Mouse (Mus musculus): Measurements from ENCODE around the gene Ier5. TPM values are rescaled to one million over a fixed set of nuclear protein-coding genes. Genes with fewer than 3 reads are reported as not detected.

Ier5 gene
- polyA plus RNA-seq, 1 experiment from 2014 or later, result 12.2 TPM

DNA sequence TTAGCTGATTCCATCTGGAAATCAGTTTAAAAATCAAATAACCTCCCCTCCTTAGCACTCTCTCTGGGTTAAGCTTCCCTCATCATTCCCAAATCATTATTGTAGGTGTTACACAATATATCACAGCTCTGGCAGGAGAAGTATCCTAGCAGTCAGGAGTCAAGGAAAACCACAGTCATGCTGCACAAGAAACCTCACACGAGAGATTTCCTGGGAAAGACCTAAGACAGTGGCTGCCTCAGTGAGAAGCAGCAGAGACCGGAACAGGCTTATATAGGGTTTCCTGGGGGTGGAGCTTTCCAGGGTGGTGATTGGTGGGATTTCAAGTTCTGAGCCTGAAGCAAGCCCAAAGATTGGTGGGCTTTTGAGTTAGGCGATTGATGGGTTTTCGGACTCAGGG is 11.4 kb downstream of the Ier5 start:
- H3K36me3 ChIP-seq (ENCODE audit: poor library complexity, severe bottlenecking), result no peaks in the 10 kb centered on the region
- H3K27me3 ChIP-seq, result no peaks in the 10 kb centered on the region
- no peak for ATAC-seq
- 93% methylated on average over 4 of the region's 4 CpGs for WGBS
- peaks cover 63% of the 10 kb centered on the region for H3K4me1 ChIP-seq
- H3K9me3 ChIP-seq (replicated peaks), result no peaks in the 10 kb centered on the region
- no peak overlapping the region for H3K27ac ChIP-seq
- no peak overlapping the region for H3K4me3 ChIP-seq
- no peak overlapping the region for H3K4me2 ChIP-seq
- H3K9ac ChIP-seq, result no peak overlapping the region

DNA sequence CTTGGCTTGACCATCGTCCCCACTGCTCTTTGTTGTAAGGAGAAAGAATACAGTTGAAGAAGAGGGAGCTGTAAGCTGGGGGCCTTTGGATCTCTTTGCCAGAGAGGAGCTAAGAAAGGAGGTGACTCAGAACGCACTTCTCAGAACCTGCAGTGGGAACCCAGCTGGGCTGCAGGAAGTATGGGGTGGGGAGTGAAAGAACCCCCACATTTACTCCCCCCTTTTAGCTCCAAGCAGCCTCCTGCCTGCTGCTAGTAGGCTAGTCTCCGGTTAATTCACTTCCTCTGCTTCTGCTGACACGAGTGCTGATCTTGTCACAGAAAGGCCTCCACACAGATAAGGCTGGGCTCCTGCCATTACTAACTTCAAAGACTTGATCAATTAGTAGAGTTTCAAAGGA is 12.5 kb downstream of the Ier5 start:
- Histone ChIP-seq H3K4me3 (no peak overlapping the region), H3K27ac (peak overlapping the region; percentile 86), H3K36me3 (ENCODE audit: poor library complexity, severe bottlenecking) (no peaks in the 10 kb centered on the region), H3K27me3 (no peaks in the 10 kb centered on the region), H3K4me1 (peaks cover 62% of the 10 kb centered on the region), H3K9me3 (replicated peaks) (no peaks in the 10 kb centered on the region), H3K9ac (peak overlapping the region; percentile 26), H3K4me2 (0 out of 2 replicates have a peak overlapping the region, but pooled peaks have one; percentile 2)
- 8% methylated on average over 4 of the region's 4 CpGs for WGBS
- ATAC-seq, result no peak

- WGBS, result 1% methylated on average over 7 of the region's 7 CpGs
- Histone ChIP-seq H3K9me3 (replicated peaks) (no peaks in the 10 kb centered on the region), H3K4me2 (0 out of 2 replicates have a peak overlapping the region, but pooled peaks have one; percentile 2), H3K4me1 (peaks cover 62% of the 10 kb centered on the region), H3K4me3 (no peak overlapping the region), H3K27me3 (no peaks in the 10 kb centered on the region), H3K36me3 (ENCODE audit: poor library complexity, severe bottlenecking) (no peaks in the 10 kb centered on the region), H3K9ac (peak overlapping the region; percentile 26; the same call in 1 of the 2 replicates), H3K27ac (peak overlapping the region; percentile 86)
- no peak for ATAC-seq
Observed at GRCm38 (mm10) chr1:155086416-155086815, 13.0 kb downstream of the Ier5 start.

DNA sequence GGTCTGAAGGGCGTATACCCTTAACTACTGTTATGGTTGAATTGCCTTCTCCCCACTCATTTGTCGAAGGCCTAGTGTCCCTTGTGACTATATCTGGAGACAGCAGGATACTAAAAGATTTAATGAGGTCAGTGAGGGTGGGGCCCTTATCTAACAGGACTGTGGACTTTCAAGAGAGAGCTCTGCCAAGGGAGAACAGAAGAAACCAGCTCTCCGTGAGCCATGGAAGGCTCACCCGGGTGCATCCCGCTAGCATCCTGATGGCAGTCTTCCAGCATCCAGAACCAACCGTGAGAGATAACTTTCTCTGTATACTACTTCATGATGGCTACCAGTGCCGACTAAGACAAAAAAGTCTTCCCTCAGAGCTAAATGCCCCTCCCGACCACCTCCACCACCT is 14.6 kb downstream of the Ier5 start:
- H3K27ac ChIP-seq, result peak overlapping the region; percentile 99; the same call in 1 of the 2 replicates
- H3K4me2 ChIP-seq, result peak overlapping the region; percentile 67; the same call in 1 of the 2 replicates
- no peaks in the 10 kb centered on the region for H3K36me3 ChIP-seq (ENCODE audit: poor library complexity, severe bottlenecking)
- H3K4me1 ChIP-seq, result peaks cover 68% of the 10 kb centered on the region
- H3K27me3 ChIP-seq, result no peaks in the 10 kb centered on the region
- no peaks in the 10 kb centered on the region for H3K9me3 ChIP-seq (replicated peaks)
- no peak overlapping the region for H3K9ac ChIP-seq
- no peak for ATAC-seq
- H3K4me3 ChIP-seq, result no peak overlapping the region
- 37% methylated on average over 8 of the region's 8 CpGs for WGBS

- no peaks in the 10 kb centered on the region for H3K9me3 ChIP-seq (replicated peaks)
- H3K36me3 ChIP-seq (ENCODE audit: poor library complexity, severe bottlenecking), result no peaks in the 10 kb centered on the region
- peak overlapping the region; percentile 41 for H3K4me3 ChIP-seq
- peak overlapping the region; percentile 70 for H3K9ac ChIP-seq
- H3K4me1 ChIP-seq, result peaks cover 71% of the 10 kb centered on the region
- peak overlapping the region; percentile 67 for H3K4me2 ChIP-seq
- H3K27ac ChIP-seq, result peak overlapping the region; percentile 99
- H3K27me3 ChIP-seq, result no peaks in the 10 kb centered on the region
- ATAC-seq, result peak; percentile 93
- under 1% methylated on average over 41 of the region's 77 CpGs for WGBS
Observed at GRCm38 (mm10) chr1:155083271-155084265, 15.9 kb downstream of the Ier5 start.

GRCm38 (mm10) chr1:155082965-155083268 is 16.5 kb downstream of the Ier5 start:
- peaks cover 73% of the 10 kb centered on the region for H3K4me1 ChIP-seq
- peak overlapping the region; percentile 67 for H3K4me2 ChIP-seq
- H3K4me3 ChIP-seq, result peak overlapping the region; percentile 41
- H3K27me3 ChIP-seq, result no peaks in the 10 kb centered on the region
- H3K9me3 ChIP-seq (replicated peaks), result no peaks in the 10 kb centered on the region
- no peaks in the 10 kb centered on the region for H3K36me3 ChIP-seq (ENCODE audit: poor library complexity, severe bottlenecking)
- H3K27ac ChIP-seq, result peak overlapping the region; percentile 99
- peak overlapping the region; percentile 70 for H3K9ac ChIP-seq
- WGBS, result 2% methylated on average over 18 of the region's 18 CpGs
- no peak; the same call in 1 of the 2 replicates for ATAC-seq

- no peaks in the 10 kb centered on the region for H3K27me3 ChIP-seq
- ATAC-seq, result no peak
- H3K36me3 ChIP-seq (ENCODE audit: poor library complexity, severe bottlenecking), result no peaks in the 10 kb centered on the region
- no peaks in the 10 kb centered on the region for H3K9me3 ChIP-seq (replicated peaks)
- H3K27ac ChIP-seq, result peak overlapping the region; percentile 99
- peak overlapping the region; percentile 70 for H3K9ac ChIP-seq
- under 1% methylated on average over 11 of the region's 11 CpGs for WGBS
- H3K4me2 ChIP-seq, result peak overlapping the region; percentile 67
- H3K4me3 ChIP-seq, result peak overlapping the region; percentile 41; the same call in 1 of the 2 replicates
- peaks cover 72% of the 10 kb centered on the region for H3K4me1 ChIP-seq
Observed at GRCm38 (mm10) chr1:155082158-155082964, 17.1 kb downstream of the Ier5 start.

DNA sequence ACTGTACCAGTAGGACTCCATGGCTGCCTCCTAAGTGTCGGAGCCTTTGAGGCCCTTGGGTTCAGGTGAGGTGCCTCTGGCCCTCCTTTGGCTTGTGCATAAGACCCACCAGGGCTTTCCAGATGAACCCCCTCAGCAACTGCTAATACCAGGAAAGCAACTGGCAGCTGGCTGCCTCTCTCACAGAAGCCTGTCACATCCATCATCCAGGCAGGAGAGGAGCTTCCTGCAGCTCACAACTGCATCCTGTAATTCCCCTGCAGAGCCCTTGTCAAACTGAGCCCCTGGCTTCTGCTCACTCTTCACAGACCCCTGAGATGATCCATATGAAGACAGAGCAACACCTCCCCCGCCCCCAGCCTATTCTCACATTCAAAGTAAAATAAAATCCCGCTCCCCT is 21.8 kb downstream of the Ier5 start:
- Histone ChIP-seq H3K9me3 (replicated peaks) (no peaks in the 10 kb centered on the region), H3K27me3 (0 out of 2 replicates have a peak, but pooled peaks cover 3% of the 10 kb centered on the region), H3K27ac (peak overlapping the region; percentile 44), H3K4me1 (peaks cover 47% of the 10 kb centered on the region), H3K36me3 (ENCODE audit: poor library complexity, severe bottlenecking) (no peaks in the 10 kb centered on the region), H3K4me3 (no peak overlapping the region), H3K4me2 (no peak overlapping the region), H3K9ac (peak overlapping the region; percentile 34; the same call in 1 of the 2 replicates)
- WGBS, result 83% methylated on average over 3 of the region's 3 CpGs
- no peak for ATAC-seq

GRCm38 (mm10) chr1:155075856-155076255 is 23.6 kb downstream of the Ier5 start:
- Histone ChIP-seq H3K27me3 (0 out of 2 replicates have a peak, but pooled peaks cover 3% of the 10 kb centered on the region), H3K36me3 (ENCODE audit: poor library complexity, severe bottlenecking) (no peaks in the 10 kb centered on the region), H3K27ac (no peak overlapping the region), H3K9me3 (replicated peaks) (no peaks in the 10 kb centered on the region), H3K4me3 (no peak overlapping the region), H3K9ac (no peak overlapping the region), H3K4me1 (peaks cover 48% of the 10 kb centered on the region), H3K4me2 (no peak overlapping the region)
- WGBS, result 91% methylated on average over 7 of the region's 7 CpGs
- ATAC-seq, result no peak

GRCm38 (mm10) chr1:155074856-155075255 is 24.6 kb downstream of the Ier5 start:
- no peak overlapping the region for H3K4me2 ChIP-seq
- no peak overlapping the region for H3K9ac ChIP-seq
- H3K27ac ChIP-seq, result no peak overlapping the region
- 72% methylated on average over 7 of the region's 7 CpGs for WGBS
- 0 out of 2 replicates have a peak, but pooled peaks cover 3% of the 10 kb centered on the region for H3K27me3 ChIP-seq
- H3K9me3 ChIP-seq (replicated peaks), result no peaks in the 10 kb centered on the region
- no peaks in the 10 kb centered on the region for H3K36me3 ChIP-seq (ENCODE audit: poor library complexity, severe bottlenecking)
- peaks cover 45% of the 10 kb centered on the region for H3K4me1 ChIP-seq
- no peak overlapping the region for H3K4me3 ChIP-seq
- ATAC-seq, result no peak

DNA sequence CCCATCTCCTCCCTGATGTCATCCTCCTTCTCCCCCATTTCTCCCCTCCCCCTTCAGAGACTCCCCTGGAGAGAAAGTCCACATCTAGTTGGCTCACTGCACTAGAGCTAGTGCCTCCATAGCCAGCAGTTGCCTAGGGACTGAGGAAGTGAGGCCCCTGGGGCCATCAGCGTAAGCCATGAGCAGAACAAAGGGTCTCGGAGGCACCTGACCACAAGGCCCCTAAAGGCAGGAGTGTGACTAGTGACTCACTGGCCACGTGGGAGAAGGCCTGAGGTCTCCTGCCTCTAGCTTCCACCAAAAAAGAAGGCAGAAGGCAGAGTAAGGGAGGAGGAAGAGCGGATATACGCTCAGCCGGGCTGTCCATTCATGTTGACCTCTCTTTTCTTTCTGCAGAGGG is 25.5 kb downstream of the Ier5 start:
- WGBS, result 72% methylated on average over 6 of the region's 6 CpGs
- H3K4me1 ChIP-seq, result peaks cover 42% of the 10 kb centered on the region
- no peak overlapping the region for H3K27ac ChIP-seq
- no peak overlapping the region for H3K4me3 ChIP-seq
- no peak overlapping the region for H3K9ac ChIP-seq
- no peaks in the 10 kb centered on the region for H3K36me3 ChIP-seq (ENCODE audit: poor library complexity, severe bottlenecking)
- ATAC-seq, result no peak
- 0 out of 2 replicates have a peak, but pooled peaks cover 3% of the 10 kb centered on the region for H3K27me3 ChIP-seq
- no peak overlapping the region for H3K4me2 ChIP-seq
- H3K9me3 ChIP-seq (replicated peaks), result no peaks in the 10 kb centered on the region

DNA sequence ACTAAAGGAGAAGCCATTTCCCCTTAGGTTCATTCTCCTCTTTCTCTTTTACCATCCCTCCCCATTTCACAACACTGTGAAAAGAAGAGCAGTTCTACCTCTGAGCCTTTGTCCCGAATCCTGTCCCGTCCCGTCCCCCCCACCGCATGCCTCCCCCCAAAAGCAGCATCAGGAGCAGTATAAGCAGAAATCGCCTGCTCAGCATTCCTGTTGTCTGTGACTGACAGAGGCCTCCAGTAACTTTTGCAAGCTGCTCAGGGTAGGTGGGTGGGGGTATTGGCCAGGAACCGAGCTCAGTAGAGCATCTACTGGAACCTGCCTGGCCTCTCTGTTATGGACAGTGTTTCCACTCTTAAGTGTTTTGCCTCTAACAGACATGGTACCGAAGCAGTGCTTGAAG is 26.3 kb downstream of the Ier5 start:
- Histone ChIP-seq H3K9me3 (replicated peaks) (no peaks in the 10 kb centered on the region), H3K27me3 (0 out of 2 replicates have a peak, but pooled peaks cover 3% of the 10 kb centered on the region), H3K4me3 (no peak overlapping the region), H3K9ac (no peak overlapping the region), H3K27ac (no peak overlapping the region), H3K4me2 (no peak overlapping the region), H3K4me1 (peaks cover 42% of the 10 kb centered on the region), H3K36me3 (ENCODE audit: poor library complexity, severe bottlenecking) (no peaks in the 10 kb centered on the region)
- 26% methylated on average over 7 of the region's 7 CpGs for WGBS
- ATAC-seq, result no peak
